Mouse (Mus musculus): ENCODE results near the gene Gadl1. TPM values are rescaled to one million over a fixed set of nuclear protein-coding genes. Genes with fewer than 3 reads are reported as not detected.
A peak's percentile ranks its signal among the peaks of the same experiment; 100 is the strongest.

Gene Gadl1
- 1 to 10 TPM; 1.0 to 1.2 TPM for total RNA-seq (2021)

DNA sequence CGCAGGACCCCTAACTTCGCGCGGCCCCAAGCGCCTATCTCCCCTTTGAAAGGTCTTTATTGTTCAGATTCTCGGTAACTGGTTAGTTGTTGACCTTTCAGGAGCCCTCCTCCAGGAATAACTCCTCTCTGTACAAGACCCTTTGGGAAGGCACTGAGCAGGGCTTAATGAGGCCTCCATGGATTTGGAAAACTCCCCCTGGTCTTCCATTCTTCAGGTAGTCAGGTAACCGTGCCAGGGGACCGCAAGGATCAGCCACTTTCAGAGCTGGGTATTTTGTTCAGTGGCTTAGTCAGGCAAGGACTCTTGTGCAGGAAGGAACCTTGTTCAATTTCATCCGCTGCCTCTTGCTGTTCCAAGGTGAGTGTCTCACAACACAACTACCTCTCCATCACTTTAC is at the start of gene Gadl1:
TSS of gene Gadl1 (plus strand) at position 301 of the 400 bp plus-strand sequence.
- DNase-seq, result no peak

GRCm38 (mm10) chr9:115862802-115863201 is 46.5 kb upstream of the Gadl1 start:
- DNase-seq, result no peak

DNA sequence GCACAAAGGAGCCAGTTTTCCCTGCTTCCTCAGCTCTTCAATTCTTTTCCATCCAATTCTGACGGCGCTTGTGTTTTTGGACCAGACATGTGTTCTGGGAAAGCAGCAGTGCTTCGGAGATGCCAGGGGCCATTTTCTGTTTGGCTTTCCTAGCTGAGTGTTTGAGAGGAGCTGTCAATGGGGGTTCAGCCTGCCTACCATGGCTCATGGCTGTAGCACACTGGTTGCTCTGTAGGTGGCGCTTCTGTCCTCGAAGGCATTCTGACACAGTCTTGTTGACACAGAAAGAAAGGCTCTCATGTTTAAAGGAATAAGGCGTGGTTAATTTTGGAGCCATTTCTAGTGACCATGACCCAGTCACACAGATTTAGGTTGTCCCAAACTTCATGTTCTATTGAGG is 45.9 kb upstream of the Gadl1 start:
- no peak for DNase-seq

- DNase-seq, result peak; percentile 78
These were observed 42.0 kb upstream of the Gadl1 start for GRCm38 (mm10) chr9:115867277-115867676.

DNA sequence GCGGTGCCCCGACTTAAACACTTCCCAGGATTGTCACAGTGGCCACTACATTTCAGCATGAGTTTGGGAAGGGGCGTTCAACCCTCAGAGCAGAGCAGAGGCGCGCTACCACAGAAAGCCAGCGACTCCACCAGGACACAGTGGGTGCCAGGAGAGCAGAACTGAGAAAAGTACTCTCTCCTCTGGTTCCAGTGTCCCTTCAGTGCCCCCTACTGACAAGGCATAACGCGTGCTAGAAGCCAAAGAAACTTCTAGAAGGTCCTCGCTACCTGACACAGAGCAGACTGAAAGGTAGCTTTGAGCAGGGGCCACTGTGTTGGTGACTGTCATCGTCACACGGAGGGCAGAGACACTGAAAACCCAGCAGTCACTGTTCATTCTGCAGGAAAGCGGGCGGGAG is 39.1 kb upstream of the Gadl1 start:
- DNase-seq, result peak; percentile 24

DNA sequence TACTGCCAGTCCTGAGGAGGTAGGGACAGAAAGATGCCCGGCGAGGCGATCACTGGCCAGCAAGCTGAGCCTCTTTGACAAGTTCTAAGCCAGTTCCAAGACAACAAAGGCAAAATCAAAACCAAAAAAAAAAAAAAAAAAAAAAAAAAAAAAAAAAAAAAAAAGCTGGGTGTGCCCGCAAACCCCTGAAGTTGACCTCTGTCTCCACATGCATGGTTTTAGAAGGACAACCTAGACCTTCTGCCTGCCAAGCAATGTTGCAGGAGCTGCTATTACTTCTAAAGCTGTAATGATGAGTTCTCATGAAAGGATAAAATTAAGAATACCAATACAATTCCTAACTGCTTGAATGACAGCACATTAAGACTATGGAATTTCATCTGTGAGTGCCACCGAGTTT is 38.6 kb upstream of the Gadl1 start:
- DNase-seq, result no peak

GRCm38 (mm10) chr9:115880500-115880899 is 28.8 kb upstream of the Gadl1 start:
- no peak for DNase-seq

GRCm38 (mm10) chr9:115881137-115881536 is 28.1 kb upstream of the Gadl1 start:
- DNase-seq, result peak; percentile 34

- no peak for DNase-seq
These were observed 26.5 kb upstream of the Gadl1 start for GRCm38 (mm10) chr9:115882627-115883200.

GRCm38 (mm10) chr9:115883413-115883812 is 25.8 kb upstream of the Gadl1 start:
- no peak for DNase-seq

GRCm38 (mm10) chr9:115887571-115887970 is 21.7 kb upstream of the Gadl1 start:
- no peak for DNase-seq

DNA sequence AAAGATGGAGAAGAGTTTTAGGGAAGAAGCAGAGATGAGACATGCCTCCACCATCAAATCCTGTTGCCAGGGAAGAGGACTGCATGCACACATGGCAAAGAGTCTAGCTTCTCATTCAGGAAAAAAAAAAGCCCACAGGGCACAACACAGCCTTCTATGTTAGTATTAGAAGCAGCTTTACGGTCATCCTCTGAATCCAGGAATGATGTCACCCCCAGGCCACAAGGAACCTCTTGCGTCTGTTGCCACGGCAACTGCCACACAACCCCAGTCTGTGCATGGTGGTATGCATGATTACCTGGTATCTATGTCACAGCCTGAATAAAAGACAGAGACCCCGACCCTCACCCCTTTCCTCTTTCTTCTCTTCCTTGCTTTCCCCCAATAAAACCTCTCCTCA is 16.1 kb upstream of the Gadl1 start:
- DNase-seq, result no peak

- peak; percentile 80 for DNase-seq
These were observed 15.3 kb upstream of the Gadl1 start for GRCm38 (mm10) chr9:115893947-115894346.

GRCm38 (mm10) chr9:115908325-115908724 is 930 bp upstream of the Gadl1 start:
- peak; percentile 15 for DNase-seq

DNA sequence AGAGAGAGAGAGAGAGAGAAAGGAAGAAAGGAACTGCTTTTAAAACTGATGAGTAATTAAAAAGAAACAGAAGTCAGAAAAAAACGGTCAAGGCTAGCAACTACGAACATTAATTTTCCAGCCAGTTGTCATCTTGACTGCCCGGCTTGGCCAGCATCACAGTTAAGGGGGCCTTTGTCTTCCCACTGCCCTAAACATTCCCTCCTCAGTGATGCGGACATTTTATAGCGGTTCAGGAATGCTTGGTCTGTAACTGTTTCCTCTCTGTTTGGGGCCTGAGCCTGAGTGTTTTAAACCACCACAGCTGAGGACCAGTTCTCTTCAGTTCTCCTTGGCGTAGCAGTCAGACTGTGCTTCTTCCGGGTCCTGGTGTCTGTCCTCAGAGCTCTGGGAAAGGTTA is 4.8 kb downstream of the Gadl1 start:
- DNase-seq, result no peak

DNA sequence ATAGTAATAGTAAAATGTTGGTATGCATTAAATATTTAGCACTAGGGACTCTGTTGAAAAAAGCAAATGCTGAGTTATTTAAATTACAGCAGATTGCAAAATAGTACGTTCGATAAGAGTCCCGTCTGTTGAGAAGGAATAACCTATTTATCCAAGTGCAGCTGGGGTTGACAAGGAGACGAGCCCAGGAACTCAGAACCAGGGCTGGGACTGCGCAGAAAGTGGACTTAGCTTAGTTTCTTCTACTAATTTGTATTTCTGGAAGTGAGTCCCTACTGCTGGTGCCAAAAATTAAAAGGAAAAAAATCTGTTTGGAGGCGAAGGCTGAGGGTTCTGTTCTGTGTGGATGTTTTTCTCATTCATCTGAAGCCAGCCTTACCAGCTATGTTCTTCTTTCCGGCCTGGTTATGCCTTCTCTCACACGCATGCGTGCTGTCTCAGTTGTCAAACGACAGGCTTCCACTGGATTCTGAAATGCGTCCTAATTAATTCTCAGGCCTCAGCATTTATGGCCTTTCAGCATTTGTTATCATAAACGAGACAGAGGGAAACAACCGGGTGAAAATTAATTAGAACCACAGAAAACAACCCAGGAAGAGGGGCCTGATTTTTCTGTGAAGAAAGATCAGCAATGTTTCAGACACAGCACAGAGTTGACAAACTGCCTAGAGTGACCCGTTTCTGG is 6.5 kb downstream of the Gadl1 start:
- no peak for DNase-seq

- DNase-seq, result no peak
These were observed 10.5 kb downstream of the Gadl1 start for GRCm38 (mm10) chr9:115919736-115920135.

- DNase-seq, result no peak
These were observed 13.4 kb downstream of the Gadl1 start for GRCm38 (mm10) chr9:115922662-115923061.

- no peak for DNase-seq
These were observed 14.8 kb downstream of the Gadl1 start for GRCm38 (mm10) chr9:115924094-115924493.

DNA sequence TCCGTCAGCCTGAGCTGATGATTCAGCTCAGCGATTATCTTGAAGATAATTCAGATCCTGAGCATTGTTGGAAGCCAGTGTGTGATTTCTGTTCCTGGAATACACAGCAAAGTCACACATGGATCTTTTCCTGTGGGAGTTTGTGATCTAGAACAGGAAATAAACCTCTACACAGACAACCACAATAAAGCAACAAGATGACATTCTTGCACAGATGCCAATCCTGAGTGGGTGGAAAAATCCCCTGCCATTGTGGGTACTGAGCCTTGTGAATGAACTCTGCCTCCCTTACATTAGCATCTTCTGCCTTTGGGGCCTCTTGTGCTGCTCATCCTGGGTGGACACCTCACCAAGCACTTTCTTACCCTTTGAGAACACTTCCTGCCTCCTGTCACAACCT is 22.5 kb downstream of the Gadl1 start:
- DNase-seq, result no peak

DNA sequence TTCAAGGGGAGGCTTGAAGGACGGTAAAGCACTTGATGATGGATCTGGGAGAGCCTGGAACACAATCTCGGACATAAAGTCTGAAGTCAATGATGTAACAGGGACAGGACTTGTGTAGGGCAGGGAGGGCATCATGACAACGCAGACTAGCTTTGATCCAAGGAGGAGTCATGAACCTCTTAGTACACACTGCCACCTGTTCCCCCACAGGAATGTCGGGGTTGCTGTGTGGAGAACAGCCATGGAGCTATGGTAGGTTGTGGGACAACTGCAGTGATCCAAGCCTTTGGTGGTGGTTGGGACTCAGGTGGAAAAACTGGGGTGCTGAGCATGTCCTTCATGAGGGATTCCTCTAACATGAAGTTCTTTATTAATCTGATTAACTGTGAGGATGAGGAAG is 23.5 kb downstream of the Gadl1 start:
- no peak for DNase-seq

DNA sequence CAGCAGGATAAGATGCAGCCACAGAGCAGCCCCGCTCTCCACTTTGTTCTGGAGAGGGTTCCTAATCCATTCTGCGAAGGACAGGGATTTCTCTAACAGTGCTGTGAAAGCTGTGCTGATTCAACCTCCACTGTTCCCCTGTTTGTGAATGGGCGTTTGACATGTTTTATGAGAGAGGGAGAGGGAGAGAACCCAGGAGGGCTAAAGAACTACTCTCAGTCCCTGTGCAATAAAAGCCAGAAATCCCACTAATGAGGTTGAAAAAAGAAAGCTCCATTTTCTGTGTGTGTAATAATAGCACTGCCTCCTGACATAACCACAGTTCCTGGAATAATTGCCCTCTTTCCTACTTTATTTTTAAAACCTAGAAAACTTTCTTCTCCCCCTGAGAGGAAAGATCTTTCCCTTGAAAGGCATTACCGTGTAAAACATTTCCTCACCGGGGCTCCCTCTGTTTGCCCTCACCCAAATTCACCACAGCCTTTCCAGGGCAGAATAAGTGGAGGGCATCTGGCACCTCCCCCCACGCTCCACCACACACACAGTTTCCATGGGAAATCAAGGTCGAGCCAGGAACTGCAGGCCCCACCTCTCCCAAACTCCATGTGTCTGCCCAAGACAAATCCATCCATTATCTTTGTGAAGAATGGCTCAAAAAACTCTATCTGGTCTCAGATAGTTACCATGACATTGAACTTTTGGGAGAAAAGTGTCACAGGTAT is 24.1 kb downstream of the Gadl1 start:
- no peak for DNase-seq

- DNase-seq, result no peak
These were observed 25.0 kb downstream of the Gadl1 start for GRCm38 (mm10) chr9:115934288-115934687.

GRCm38 (mm10) chr9:115936350-115936749 is 27.1 kb downstream of the Gadl1 start:
- DNase-seq, result no peak

Data from heart, postnatal 4 days (tissue).